Mouse (Mus musculus) midbrain, postnatal 0 days (tissue): ENCODE results near the gene Gsn. TPM values are rescaled to one million over a fixed set of nuclear protein-coding genes. Genes with fewer than 3 reads are reported as not detected.

Experiments
- ATAC-seq: fragments of 200-750 bp; cut with Nextera tagmentation; 2 replicates; pipeline ENCODE4 v1.8.0; 2017; ENCODE audit warnings: moderate number of reproducible peaks, mild to moderate bottlenecking, moderate TSS enrichment, moderate library complexity; ENCODE audit not compliant: low FRiP score
- DNase-seq: peaks from one replicate; pipeline ENCODE4 v3.0.0-alpha.2; 2015; ENCODE audit warnings: low spot score
- H3K27ac ChIP-seq: fragments of 300-500 bp; sonication (generic); 2 replicates; pipeline ENCODE4 v1.5.1; 2014; ENCODE audit warnings: low read depth, mild to moderate bottlenecking, low read length, mixed read lengths
- H3K27me3 ChIP-seq: fragments of 300-500 bp; sonication (generic); 2 replicates; pipeline ENCODE4 v1.6.1; 2014; ENCODE audit warnings: low read length, control low read depth, mixed read lengths; ENCODE audit not compliant: insufficient read depth
- H3K36me3 ChIP-seq: fragments of 300-500 bp; sonication (generic); 2 replicates; pipeline ENCODE4 v1.6.1; 2014; ENCODE audit warnings: low read length, control low read depth, mixed read lengths; ENCODE audit not compliant: insufficient read depth
- H3K4me1 ChIP-seq: fragments of 300-500 bp; sonication (generic); 2 replicates; pipeline ENCODE4 v1.6.1; 2014; ENCODE audit warnings: mild to moderate bottlenecking, control low read depth, antibody characterized with exemption, low read length, mixed read lengths; ENCODE audit not compliant: insufficient read depth
- H3K4me2 ChIP-seq: fragments of 300-500 bp; sonication (generic); 2 replicates; pipeline ENCODE4 v1.6.1; 2014; ENCODE audit warnings: low read depth, mild to moderate bottlenecking, low read length, mixed read lengths; ENCODE audit not compliant: poor library complexity, severe bottlenecking
- H3K4me3 ChIP-seq: fragments of 300-500 bp; sonication (generic); 2 replicates; pipeline ENCODE4 v1.5.1; 2014; ENCODE audit warnings: low read depth, mild to moderate bottlenecking, low read length, moderate library complexity
- H3K9ac ChIP-seq: fragments of 300-500 bp; sonication (generic); replicated peaks from 2 replicates; pipeline ENCODE4 v1.6.1; 2014; ENCODE audit warnings: mild to moderate bottlenecking, low read length, moderate library complexity, mixed read lengths; ENCODE audit not compliant: poor library complexity, severe bottlenecking
- H3K9me3 ChIP-seq: fragments of 300-500 bp; sonication (generic); 2 replicates; pipeline ENCODE4 v1.6.1; 2016; ENCODE audit warnings: low read length, control low read depth
- CTCF ChIP-seq: IDR thresholded peaks from 2 replicates; pipeline ENCODE4 v1.5.1; 2016; ENCODE audit warnings: antibody characterized with exemption, mild to moderate bottlenecking
- WGBS: fragments of 180-500 bp; shearing (Covaris S2); extraction: QIAGEN DNeasy Blood & Tissue Kit; methylation state at CpG from one replicate; pipeline ENCODE4 v1.1.7; 2014; 5-methylcytosine and 5-hydroxymethylcytosine counted together
- polyA plus RNA-seq: library from polyadenylated mRNA; unstranded; fragments of >200 nt; fragmentation: Nextera tagmentation; extraction: Ambion mirVana; gene quantifications from 2 replicates; pipeline ENCODE4 v1.2.1, GENCODE M21; 2015
- total RNA-seq: library from RNA; depleted of rRNA; stranded (reverse); fragments of >200 nt; gene quantifications from 2 replicates; pipeline ENCODE4 v1.2.3, GENCODE M21; 2014

Gene Gsn
- total and polyA plus RNA-seq, 2 experiments from 2014 or later, result 26.2 to 39.1 TPM

- H3K9ac ChIP-seq, result no peak overlapping the region
- H3K36me3 ChIP-seq, result no peaks in the 10 kb centered on the region
- ATAC-seq (no peak), DNase-seq (no peak)
- no peak overlapping the region for H3K27ac ChIP-seq
- H3K4me1 ChIP-seq, result no peaks in the 10 kb centered on the region
- H3K27me3 ChIP-seq, result no peaks in the 10 kb centered on the region
- no peak overlapping the region for H3K4me2 ChIP-seq
- 92% methylated on average over 15 of the region's 15 CpGs for WGBS
- no peaks in the 10 kb centered on the region for H3K9me3 ChIP-seq
- no peak for TF ChIP-seq CTCF
- no peak overlapping the region for H3K4me3 ChIP-seq
These were observed 31.9 kb upstream of the Gsn start for GRCm38 (mm10) chr2:35224285-35224684.

GRCm38 (mm10) chr2:35228145-35228544 lies 28.0 kb upstream of the Gsn start:
- Histone ChIP-seq H3K4me2 (no peak overlapping the region), H3K27me3 (no peaks in the 10 kb centered on the region), H3K4me1 (no peaks in the 10 kb centered on the region), H3K9me3 (no peaks in the 10 kb centered on the region), H3K9ac (no peak overlapping the region), H3K27ac (no peak overlapping the region), H3K36me3 (no peaks in the 10 kb centered on the region), H3K4me3 (no peak overlapping the region)
- no peak for TF ChIP-seq CTCF
- DNase-seq (no peak), ATAC-seq (no peak)
- WGBS, result 55% methylated on average over 4 of the region's 4 CpGs

- TF ChIP-seq CTCF, result no peak
- no peaks in the 10 kb centered on the region for H3K36me3 ChIP-seq
- H3K4me2 ChIP-seq, result no peak overlapping the region
- no peak overlapping the region for H3K27ac ChIP-seq
- DNase-seq (no peak), ATAC-seq (no peak)
- H3K4me3 ChIP-seq, result no peak overlapping the region
- 12% methylated on average over 8 of the region's 8 CpGs for WGBS
- H3K27me3 ChIP-seq, result no peaks in the 10 kb centered on the region
- H3K9ac ChIP-seq, result no peak overlapping the region
- no peaks in the 10 kb centered on the region for H3K4me1 ChIP-seq
- H3K9me3 ChIP-seq, result no peaks in the 10 kb centered on the region
These were observed 26.0 kb upstream of the Gsn start for GRCm38 (mm10) chr2:35230215-35230614.

DNA sequence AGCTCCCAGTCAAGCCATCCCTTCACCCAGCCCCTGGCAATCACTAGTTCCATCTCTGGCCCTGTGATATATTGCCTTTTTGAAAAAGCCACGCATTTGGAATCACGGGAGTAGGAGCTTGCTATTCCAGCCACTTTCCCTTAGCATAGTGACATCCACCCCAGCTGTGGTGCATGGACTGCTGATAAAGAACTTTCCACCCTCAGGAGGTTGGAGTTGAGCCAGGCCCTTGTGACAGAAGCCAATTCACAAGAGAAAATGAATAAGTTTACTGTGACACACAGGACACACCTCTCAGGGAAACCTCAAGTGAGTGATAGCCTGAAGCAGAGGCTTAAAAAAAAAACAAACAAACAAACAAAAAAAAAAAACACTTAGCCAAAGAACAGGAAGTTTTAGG lies 24.3 kb upstream of the Gsn start:
- H3K9me3 ChIP-seq, result no peaks in the 10 kb centered on the region
- H3K9ac ChIP-seq, result no peak overlapping the region
- no peaks in the 10 kb centered on the region for H3K36me3 ChIP-seq
- no peak overlapping the region for H3K4me3 ChIP-seq
- 60% methylated on average over 2 of the region's 2 CpGs for WGBS
- DNase-seq (no peak), ATAC-seq (no peak)
- H3K4me2 ChIP-seq, result no peak overlapping the region
- no peak overlapping the region for H3K27ac ChIP-seq
- no peaks in the 10 kb centered on the region for H3K4me1 ChIP-seq
- no peak for TF ChIP-seq CTCF
- no peaks in the 10 kb centered on the region for H3K27me3 ChIP-seq

GRCm38 (mm10) chr2:35232595-35233445 lies 23.4 kb upstream of the Gsn start:
- WGBS, result 73% methylated on average over 17 of the region's 17 CpGs

GRCm38 (mm10) chr2:35233898-35234297 lies 22.3 kb upstream of the Gsn start:
- no peak for TF ChIP-seq CTCF
- Histone ChIP-seq H3K27me3 (no peaks in the 10 kb centered on the region), H3K4me1 (no peaks in the 10 kb centered on the region), H3K9me3 (no peaks in the 10 kb centered on the region), H3K4me2 (no peak overlapping the region), H3K4me3 (no peak overlapping the region), H3K9ac (no peak overlapping the region), H3K27ac (no peak overlapping the region), H3K36me3 (no peaks in the 10 kb centered on the region)
- DNase-seq (no peak), ATAC-seq (no peak)
- WGBS, result 33% methylated on average over 3 of the region's 3 CpGs

More at GRCm38 (mm10) chr2:35232595-35233445, 23.4 kb upstream of the Gsn start:
- Histone ChIP-seq H3K4me3 (no peak overlapping the region), H3K9me3 (no peaks in the 10 kb centered on the region), H3K27ac (no peak overlapping the region), H3K4me2 (no peak overlapping the region), H3K36me3 (no peaks in the 10 kb centered on the region), H3K9ac (no peak overlapping the region), H3K4me1 (no peaks in the 10 kb centered on the region), H3K27me3 (no peaks in the 10 kb centered on the region)
- ATAC-seq (no peak), DNase-seq (no peak)
- TF ChIP-seq CTCF, result no peak
